Mouse (Mus musculus) MEL (cell line): ENCODE data around the gene Slc13a1. TPM values are rescaled to one million over a fixed set of nuclear protein-coding genes. Genes with fewer than 3 reads are reported as not detected.

ENCODE experiments used
- DNase-seq: peaks from one replicate; pipeline ENCODE4 v3.0.0; 2011; ENCODE audit warnings: low read depth, low spot score
- H3K27ac ChIP-seq: 2 replicates; pipeline ENCODE4 v1.5.1; 2012; ENCODE audit warnings: low read depth, mild to moderate bottlenecking, control low read depth, low read length, moderate library complexity; ENCODE audit not compliant: control insufficient read depth
- H3K27me3 ChIP-seq, 2 experiments: fragments of 150-350 bp in 1 of 2; sonication (generic) in 1 of 2; 2 replicates each; pipeline ENCODE4 v1.6.1; 2012; ENCODE audit warnings: low read length in 2 of 2, mild to moderate bottlenecking in 2 of 2, improper control_type of control experiment in 1 of 2, moderate library complexity in 1 of 2; ENCODE audit not compliant: insufficient read depth in 2 of 2, control insufficient read depth in 1 of 2
- H3K36me3 ChIP-seq, 2 experiments: 2 replicates each; pipeline ENCODE4 v1.6.1; 2012 to 2014; ENCODE audit warnings: low read length in 2 of 2, improper control_type of control experiment in 1 of 2, inconsistent platforms in 1 of 2, mild to moderate bottlenecking in 1 of 2; ENCODE audit not compliant: insufficient read depth in 2 of 2, control insufficient read depth in 1 of 2
- H3K4me1 ChIP-seq, 2 experiments: fragments of 150-350 bp in 1 of 2; sonication (generic) in 1 of 2; 2 replicates each; pipeline ENCODE4 v1.6.1; 2012; ENCODE audit warnings: low read length in 2 of 2, improper control_type of control experiment in 1 of 2, mild to moderate bottlenecking in 1 of 2; ENCODE audit not compliant: insufficient read depth in 2 of 2, control insufficient read depth in 1 of 2
- H3K4me3 ChIP-seq, 2 experiments: fragments of 150-350 bp in 1 of 2; sonication (generic) in 1 of 2; 2 replicates each; pipeline ENCODE4 v1.5.1; 2012; ENCODE audit warnings: low read depth in 2 of 2, low read length in 2 of 2, mild to moderate bottlenecking in 2 of 2, moderate library complexity in 2 of 2, control low read depth in 1 of 2, improper control_type of control experiment in 1 of 2; ENCODE audit not compliant: control insufficient read depth in 1 of 2, insufficient read depth in 1 of 2
- H3K79me2 ChIP-seq: 2 replicates; pipeline ENCODE4 v1.6.1; 2012; ENCODE audit warnings: mild to moderate bottlenecking, low read length, moderate library complexity; ENCODE audit not compliant: control insufficient read depth, poor library complexity, insufficient read depth
- H3K9ac ChIP-seq: 2 replicates; pipeline ENCODE4 v1.6.1; 2012; ENCODE audit warnings: low read depth, mild to moderate bottlenecking, control low read depth, low read length, moderate library complexity; ENCODE audit not compliant: control insufficient read depth, poor library complexity, severe bottlenecking
- H3K9me3 ChIP-seq: fragments of 150-350 bp; sonication (generic); replicated peaks from 2 replicates; pipeline ENCODE4 v1.6.1; 2012; ENCODE audit warnings: mild to moderate bottlenecking, low read length, improper control_type of control experiment, moderate library complexity; ENCODE audit not compliant: insufficient read depth
- CHD1 ChIP-seq: IDR thresholded peaks from 2 replicates; pipeline ENCODE4 v1.6.1; 2012; ENCODE audit warnings: low read depth, mild to moderate bottlenecking, inconsistent platforms, low read length, improper control_type of control experiment
- CHD2 ChIP-seq: IDR thresholded peaks from 2 replicates; pipeline ENCODE4 v1.6.1; 2011; ENCODE audit warnings: low read length, improper control_type of control experiment
- E2F4 ChIP-seq: IDR thresholded peaks from 2 replicates; pipeline ENCODE4 v1.6.1; 2011; ENCODE audit warnings: low read depth, low read length, improper control_type of control experiment, borderline replicate concordance
- ELF1 ChIP-seq: IDR thresholded peaks from 2 replicates; pipeline ENCODE4 v1.6.1; 2014; ENCODE audit warnings: low read depth, mild to moderate bottlenecking, inconsistent platforms, low read length, improper control_type of control experiment, moderate library complexity
- GABPA ChIP-seq: IDR thresholded peaks from 2 replicates; pipeline ENCODE4 v1.6.1; 2012; ENCODE audit warnings: low read depth, mild to moderate bottlenecking, inconsistent platforms, low read length, improper control_type of control experiment, moderate library complexity
- GATA1 ChIP-seq: IDR thresholded peaks from 2 replicates; pipeline ENCODE4 v1.6.1; 2011; ENCODE audit warnings: low read depth, low read length, improper control_type of control experiment
- HCFC1 ChIP-seq: IDR thresholded peaks from 2 replicates; pipeline ENCODE4 v1.6.1; 2012; ENCODE audit warnings: low read depth, mild to moderate bottlenecking, inconsistent platforms, low read length, improper control_type of control experiment, moderate library complexity
- JUND ChIP-seq: IDR thresholded peaks from 2 replicates; pipeline ENCODE4 v1.6.1; 2011; ENCODE audit warnings: low read depth, mild to moderate bottlenecking, improper control_type of control experiment, low read length
- KAT2A ChIP-seq: conservative IDR thresholded peaks from 2 replicates; pipeline ENCODE4 v1.6.1; 2012; ENCODE audit warnings: low read depth, low read length, improper control_type of control experiment, inconsistent platforms
- MAZ ChIP-seq: IDR thresholded peaks from 2 replicates; pipeline ENCODE4 v1.6.1; 2012; ENCODE audit warnings: low read depth, mild to moderate bottlenecking, inconsistent platforms, low read length, improper control_type of control experiment
- MEF2A ChIP-seq: IDR thresholded peaks from 2 replicates; pipeline ENCODE4 v1.6.1; 2014; ENCODE audit warnings: low read depth, mild to moderate bottlenecking, inconsistent platforms, low read length, improper control_type of control experiment; ENCODE audit not compliant: poor library complexity, insufficient replicate concordance, severe bottlenecking; ENCODE audit errors: extremely low read depth
- MYC ChIP-seq: IDR thresholded peaks from 2 replicates; pipeline ENCODE4 v1.6.1; 2011; ENCODE audit warnings: low read depth, mild to moderate bottlenecking, low read length, improper control_type of control experiment, moderate library complexity
- RAD21 ChIP-seq: IDR thresholded peaks from 2 replicates; pipeline ENCODE4 v1.6.1; 2011; ENCODE audit warnings: mild to moderate bottlenecking, low read depth, low read length, improper control_type of control experiment
- RCOR1 ChIP-seq: IDR thresholded peaks from 2 replicates; pipeline ENCODE4 v1.6.1; 2012; ENCODE audit warnings: low read depth, mild to moderate bottlenecking, inconsistent platforms, low read length, improper control_type of control experiment
- SMC3 ChIP-seq: IDR thresholded peaks from 2 replicates; pipeline ENCODE4 v1.6.1; 2011; ENCODE audit warnings: low read depth, low read length, improper control_type of control experiment
- TAL1 ChIP-seq: IDR thresholded peaks from 2 replicates; pipeline ENCODE4 v1.6.1; 2012; ENCODE audit warnings: mild to moderate bottlenecking, inconsistent platforms, low read length, moderate library complexity, mixed read lengths
- TBP ChIP-seq: IDR thresholded peaks from 2 replicates; pipeline ENCODE4 v1.8.0; 2011; ENCODE audit warnings: low read depth, low read length, improper control_type of control experiment
- TCF12 ChIP-seq: IDR thresholded peaks from 2 replicates; pipeline ENCODE4 v1.6.1; 2014; ENCODE audit warnings: low read depth, mild to moderate bottlenecking, inconsistent platforms, low read length, improper control_type of control experiment, moderate library complexity
- UBTF ChIP-seq: IDR thresholded peaks from 2 replicates; pipeline ENCODE4 v1.6.1; 2012; ENCODE audit warnings: low read depth, mild to moderate bottlenecking, inconsistent platforms, low read length, improper control_type of control experiment, moderate library complexity, borderline replicate concordance; ENCODE audit not compliant: insufficient read depth
- USF1 ChIP-seq: IDR thresholded peaks from 2 replicates; pipeline ENCODE4 v1.6.1; 2014; ENCODE audit warnings: low read depth, mild to moderate bottlenecking, inconsistent platforms, low read length, improper control_type of control experiment, moderate library complexity
- USF2 ChIP-seq, 2 experiments: IDR thresholded peaks; 2 replicates each; pipeline ENCODE4 v1.6.1; 2011 to 2012; ENCODE audit warnings: improper control_type of control experiment in 2 of 2, low read length in 2 of 2, borderline replicate concordance in 1 of 2, inconsistent platforms in 1 of 2, low read depth in 1 of 2, mild to moderate bottlenecking in 1 of 2; ENCODE audit not compliant: insufficient read depth in 1 of 2
- ZKSCAN1 ChIP-seq: IDR thresholded peaks from 2 replicates; pipeline ENCODE4 v1.6.1; 2012; ENCODE audit warnings: low read depth, mild to moderate bottlenecking, inconsistent platforms, low read length, improper control_type of control experiment, moderate library complexity
- polyA plus RNA-seq, 2 experiments: library from polyadenylated mRNA; stranded (reverse) in 1 of 2; unstranded in 1 of 2; fragments of >175 nt in 1 of 2; fragments of >200 nt in 1 of 2; gene quantifications; 2 replicates each; pipeline versions ENCODE4 v1.2.1 to v1.2.4; 2012; ENCODE audit warnings: low replicate concordance in 2 of 2, low read depth in 1 of 2; ENCODE audit not compliant: insufficient read length in 2 of 2, insufficient read depth in 1 of 2, missing spikeins in 1 of 2
- total RNA-seq: library from RNA; depleted of rRNA; stranded (reverse); fragments of 300-350 nt; gene quantifications from 2 replicates; pipeline ENCODE4 v1.2.3, GENCODE M21; 2012

The Slc13a1 gene
- total and polyA plus RNA-seq, 3 experiments: not detected

DNA sequence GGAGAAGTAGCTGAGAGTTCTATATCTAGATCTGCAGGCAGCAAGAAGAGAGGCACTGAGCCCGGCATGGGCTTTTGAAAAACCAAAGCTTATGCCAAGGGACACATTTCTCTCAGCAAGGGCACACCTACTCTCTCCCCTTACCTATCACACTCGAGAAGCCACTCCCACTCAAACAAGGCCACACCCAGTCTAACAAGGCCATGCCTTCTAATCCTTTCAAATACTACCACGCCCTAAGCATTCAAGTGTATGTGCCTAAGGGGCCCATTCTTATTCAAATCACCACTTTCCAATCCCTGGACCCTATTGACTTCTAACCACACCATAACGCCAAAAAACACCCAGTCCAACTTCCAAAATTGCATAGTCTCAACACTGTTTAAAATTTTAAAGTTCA is 112.8 kb downstream of the Slc13a1 start:
- Histone ChIP-seq H3K9me3 (no peaks in the 10 kb centered on the region), H3K36me3 (no peaks in the 10 kb centered on the region), H3K4me3 (no peak overlapping the region), H3K27ac (no peak overlapping the region), H3K9ac (no peak overlapping the region)
- no peak for DNase-seq
- TF ChIP-seq CHD1: no peak
- no peak for TF ChIP-seq UBTF
- TF ChIP-seq CHD2: no peak
- TF ChIP-seq TAL1: no peak
- no peak for TF ChIP-seq GATA1
- no peak for TF ChIP-seq TCF12
- TF ChIP-seq ELF1: no peak
- TF ChIP-seq USF1: no peak
- no peak for TF ChIP-seq MEF2A
- no peak for TF ChIP-seq SMC3
- no peak for TF ChIP-seq MAZ
- no peak for TF ChIP-seq MYC
- TF ChIP-seq E2F4: no peak
- no peak for TF ChIP-seq JUND
- no peak for TF ChIP-seq HCFC1
- no peak for TF ChIP-seq KAT2A
- no peak for TF ChIP-seq USF2 (IDR thresholded peaks at IDR 0.05; ENCODE audit: borderline replicate concordance in 1 of 2, insufficient read depth in 1 of 2, low read depth in 1 of 2, low read length in 2 of 2)
- TF ChIP-seq, all 39 proteins: peak for 0
- Histone ChIP-seq H3K27me3 (no peaks in the 10 kb centered on the region), H3K79me2 (no peaks in the 10 kb centered on the region), H3K4me1 (no peaks in the 10 kb centered on the region)

DNA sequence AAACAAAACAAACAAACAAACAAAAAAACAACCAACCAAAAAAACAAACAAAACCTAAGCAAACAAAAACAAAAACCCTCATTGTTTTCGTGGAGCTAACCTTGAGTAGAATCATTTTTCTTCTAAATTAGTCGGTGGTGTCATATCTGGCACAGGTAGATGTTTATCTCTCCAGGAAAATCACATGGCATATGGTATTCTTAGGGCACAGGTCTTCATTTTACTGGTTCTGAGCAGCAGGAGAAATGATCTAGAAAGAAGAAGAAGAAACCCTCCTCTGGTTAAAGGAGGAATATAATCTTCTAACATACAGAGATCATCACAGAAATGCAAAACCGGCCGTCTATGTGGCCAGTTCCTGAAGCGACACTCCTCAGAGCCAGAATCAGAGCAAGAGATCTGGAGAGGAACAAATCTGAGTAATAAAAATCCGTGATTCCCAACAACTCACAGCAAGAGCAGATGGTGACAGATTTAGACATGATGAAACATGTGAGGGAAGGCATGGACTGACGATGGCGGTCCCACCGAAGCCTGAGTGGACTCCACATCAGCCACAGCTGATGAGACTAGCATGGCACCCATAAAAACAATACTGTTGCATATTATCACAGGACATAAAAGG is 113.7 kb downstream of the Slc13a1 start:
- H3K9me3 ChIP-seq: no peaks in the 10 kb centered on the region
- no peaks in the 10 kb centered on the region for H3K79me2 ChIP-seq
- no peak overlapping the region for H3K4me3 ChIP-seq
- TF ChIP-seq ZKSCAN1 (no peak), UBTF (no peak), TBP (no peak), RAD21 (no peak), USF1 (no peak), GABPA (no peak), RCOR1 (no peak)
- TF ChIP-seq, all 39 proteins: peak for 0
- Histone ChIP-seq H3K36me3 (no peaks in the 10 kb centered on the region), H3K27ac (no peak overlapping the region), H3K27me3 (no peaks in the 10 kb centered on the region), H3K4me1 (no peaks in the 10 kb centered on the region), H3K9ac (no peak overlapping the region)
- DNase-seq: no peak
